Mouse (Mus musculus) hindbrain, embryonic 14.5 days (tissue): ENCODE measurements at regions not wholly inside any gene's neighbourhood (a gene's known extent, or its start where the extent isn't known, plus 50 kb on each side); places are given as distances from the start of the nearest gene placed in this dataset.

Experiments
- ATAC-seq: fragments of 200-750 bp; cut with Nextera tagmentation; 2 replicates; pipeline ENCODE4 v1.8.0; 2017; ENCODE audit warnings: moderate number of reproducible peaks, mild to moderate bottlenecking, moderate TSS enrichment, moderate library complexity; ENCODE audit not compliant: low FRiP score
- DNase-seq: peaks from one replicate; pipeline ENCODE4 v3.0.0-alpha.2; 2015; ENCODE audit warnings: low spot score
- H3K27ac ChIP-seq: fragments of 300-500 bp; sonication (generic); 2 replicates; pipeline ENCODE4 v1.5.1; 2014; ENCODE audit warnings: mild to moderate bottlenecking, moderate library complexity
- H3K27me3 ChIP-seq: fragments of 300-500 bp; sonication (generic); 2 replicates; pipeline ENCODE4 v1.6.1; 2014; ENCODE audit warnings: mild to moderate bottlenecking, low read length, mixed read lengths; ENCODE audit not compliant: control insufficient read depth, insufficient read depth
- H3K36me3 ChIP-seq: fragments of 300-500 bp; sonication (generic); replicated peaks from 2 replicates; pipeline ENCODE4 v1.6.1; 2014; ENCODE audit not compliant: control insufficient read depth, insufficient read depth
- H3K4me1 ChIP-seq: fragments of 300-500 bp; sonication (generic); replicated peaks from 2 replicates; pipeline ENCODE4 v1.6.1; 2014; ENCODE audit warnings: antibody characterized with exemption, low read length, mixed read lengths; ENCODE audit not compliant: control insufficient read depth, insufficient read depth
- H3K4me2 ChIP-seq: fragments of 300-500 bp; sonication (generic); replicated peaks from 2 replicates; pipeline ENCODE4 v1.6.1; 2014; ENCODE audit warnings: mild to moderate bottlenecking, moderate library complexity
- H3K4me3 ChIP-seq: fragments of 300-500 bp; sonication (generic); replicated peaks from 2 replicates; pipeline ENCODE4 v1.5.1; 2014; ENCODE audit warnings: mild to moderate bottlenecking, low read length
- H3K9ac ChIP-seq: fragments of 300-500 bp; sonication (generic); 2 replicates; pipeline ENCODE4 v1.6.1; 2014
- H3K9me3 ChIP-seq: fragments of 300-500 bp; sonication (generic); 2 replicates; pipeline ENCODE4 v1.6.1; 2016; ENCODE audit warnings: low read length; ENCODE audit not compliant: control insufficient read depth
- WGBS: fragments of 180-500 bp; shearing (Covaris S2); extraction: QIAGEN DNeasy Blood & Tissue Kit; methylation state at CpG from one replicate; pipeline ENCODE4 v1.1.7; 2014; 5-methylcytosine and 5-hydroxymethylcytosine counted together

DNA sequence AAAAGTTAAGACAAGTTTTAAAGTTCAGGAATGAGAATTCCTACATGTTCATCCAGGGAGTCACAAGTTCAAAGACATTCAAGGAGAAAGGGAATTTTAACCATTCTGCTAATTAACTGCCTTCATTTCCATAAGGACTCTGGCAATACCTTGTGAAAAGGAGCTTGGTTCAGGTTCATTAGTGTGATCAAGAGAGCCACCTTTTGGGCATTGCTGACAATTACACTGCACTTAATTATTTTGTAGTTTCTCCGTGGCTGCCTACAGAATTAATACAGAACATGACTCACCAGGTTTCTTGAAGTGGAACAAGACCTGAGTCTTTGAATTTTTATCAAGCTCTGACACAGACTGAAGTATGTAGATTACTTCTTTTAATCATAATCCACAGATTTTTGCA, 52.4 kb upstream of the Ankef1 start:
- Histone ChIP-seq H3K36me3 (no peaks in the 10 kb centered on the region), H3K4me2 (no peak overlapping the region), H3K27ac (no peak overlapping the region), H3K9me3 (no peaks in the 10 kb centered on the region), H3K27me3 (no peaks in the 10 kb centered on the region), H3K4me1 (no peaks in the 10 kb centered on the region), H3K9ac (no peak overlapping the region), H3K4me3 (no peak overlapping the region)
- DNase-seq (peak; percentile 66), ATAC-seq (peak; percentile 27; the same call in 1 of the 2 replicates)
- 4% methylated on average over 1 of the region's 1 CpGs for WGBS
